Mouse (Mus musculus) gastrocnemius, adult 18-20 months (tissue): ENCODE measurements at regions not wholly inside any gene's neighbourhood (a gene's known extent, or its start where the extent isn't known, plus 50 kb on each side); places are given as distances from the start of the nearest gene placed in this dataset.

Experiments
- DNase-seq: peaks from one replicate; pipeline ENCODE4 v3.0.0; 2021; ENCODE audit warnings: low spot score

DNA sequence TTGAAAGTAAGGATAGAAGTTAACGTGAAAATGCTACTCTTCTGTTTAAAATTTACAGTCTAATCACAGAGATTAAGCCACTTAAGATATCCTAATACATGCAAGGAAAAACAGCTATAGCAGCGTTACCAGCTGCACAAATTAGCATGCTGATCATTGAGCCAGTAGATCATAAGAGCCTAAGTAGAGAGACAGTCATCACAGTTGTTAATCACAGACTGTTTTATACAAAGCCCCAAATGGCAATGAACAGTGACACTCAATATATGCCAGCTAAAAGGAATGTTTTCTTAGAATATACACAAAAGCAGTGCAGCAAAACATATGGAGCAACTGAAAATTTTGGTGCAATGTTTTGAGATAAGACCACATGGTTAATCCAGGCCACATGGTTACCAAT, 64.7 kb upstream of the Ppp1r3a start:
- no peak for DNase-seq

DNA sequence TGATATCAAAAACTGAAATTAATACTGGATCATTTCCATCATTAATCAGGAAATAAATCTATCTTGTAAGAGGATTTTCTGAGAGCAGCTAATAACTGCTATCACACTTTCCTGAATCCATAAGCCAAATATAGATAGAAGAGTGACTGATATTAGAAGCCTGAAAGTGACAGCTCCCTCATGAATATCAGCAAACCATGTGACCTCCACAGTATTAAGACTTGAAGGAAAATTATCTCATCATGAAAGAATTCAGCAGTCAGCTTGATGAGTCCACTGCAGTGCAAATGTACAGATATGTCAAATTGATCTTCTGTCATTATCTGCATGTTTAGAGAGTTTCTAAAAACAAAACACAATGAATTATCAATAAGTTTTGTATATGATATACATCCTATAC, 69.7 kb upstream of the Ppp1r3a start:
- no peak for DNase-seq

DNA sequence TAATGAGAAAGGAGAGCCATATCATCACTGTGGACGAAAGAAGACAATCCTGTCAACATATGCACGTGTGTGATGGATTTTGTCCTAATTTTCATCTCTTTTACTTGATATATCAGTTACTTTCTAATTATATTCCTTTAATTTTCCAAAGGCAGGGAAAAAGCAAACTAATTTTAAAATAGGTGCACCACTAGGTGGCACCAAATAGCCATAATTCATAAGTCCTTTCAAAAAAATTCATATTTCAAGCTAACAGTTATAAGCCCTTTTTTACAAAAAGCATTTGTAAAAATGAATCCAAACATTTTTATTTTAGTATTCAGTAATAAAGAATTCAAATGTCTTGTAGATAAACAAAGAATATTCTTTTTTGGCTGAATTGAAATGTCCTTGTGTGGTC, 62.2 kb upstream of the Foxp2 start:
- DNase-seq = peak; percentile 3
